ENCODE assay signal across 23 mouse cellular contexts in the genomic region with DNA sequence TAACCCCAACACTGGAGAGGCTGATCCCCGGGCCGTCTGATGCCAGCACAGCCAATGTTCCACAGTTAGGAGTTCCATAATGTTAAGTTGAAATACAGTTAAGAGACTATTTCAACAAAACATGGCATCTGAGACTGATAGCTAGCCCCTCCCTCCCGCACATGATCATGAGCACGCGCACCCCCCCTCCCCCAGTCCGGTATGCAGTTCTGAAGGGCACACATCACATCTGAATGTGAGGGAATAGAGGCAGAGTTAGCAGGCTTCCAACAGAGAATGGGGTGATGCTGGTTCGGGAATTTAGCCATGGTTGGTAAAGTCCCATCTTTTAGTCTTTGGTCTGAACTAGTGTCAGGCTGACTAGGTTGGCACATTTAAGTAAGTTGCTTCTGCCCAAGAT.
DNase-seq lines count a peak whose midpoint lies in the region; ATAC-seq and TF ChIP-seq lines count a peak whose summit lies in the region.
"Had no signal": no experiment of that assay in that cellular context is flagged by ENCODE, and none has a peak within 500 bp of the region (broad histone marks: within the 10 kb centered on the region; RNA-seq: fewer than 3 reads in every experiment).

No protein-coding gene starts in this region.

- no peak for TF ChIP-seq CTCF in left cerebral cortex, adult 2 months (IDR thresholded peaks at IDR 0.05)

- DNase-seq in left cerebral cortex, adult 2 months (ENCODE audit: extremely low spot score in 1 of 2, low spot score in 2 of 2): no peak
- DNase-seq in left cerebral cortex, postnatal 4 days: no peak
- DNase-seq in Muller cell, postnatal 12 days (ENCODE audit: inconsistent ontology term): peak; percentile 29
- DNase-seq in R1 (ENCODE audit: low read depth, low spot score) (peak; percentile 58), ZHBTc4 (ENCODE audit: low read depth, low spot score) (peak; percentile 71)
- no peak for DNase-seq in urinary bladder, postnatal 4 days (ENCODE audit: low spot score in 2 of 2)
- DNase-seq in right cerebral cortex, postnatal 10 days (ENCODE audit: low spot score in 2 of 2): no peak
- DNase-seq: adrenal gland, adult 2 months; adrenal gland, adult 8-10 months; adrenal gland, postnatal 10 days; adrenal gland, postnatal 14 days; adrenal gland, postnatal 25 days; adrenal gland, postnatal 36 days; B cell, adult 2 months; cerebellum, adult 11 months; cerebellum, adult 11-12 months; cerebellum, adult 18-20 months; cerebellum, adult 2 months; cerebellum, adult 8-10 months; cerebellum, adult 9-10 months had no signal

- no peak for ATAC-seq in CD4-positive, CD25-positive, alpha-beta regulatory T cell, adult 4 months
- ATAC-seq: activated CD4-positive, CD25-positive, alpha-beta regulatory T cell, adult 4 months; Patski had no signal

- intact Hi-C loops in left cerebral cortex, adult 2 months (cut with DNase I): no loop called here
- intact Hi-C loops in left cerebral cortex, postnatal 4 days (cut with DNase I): no loop called here

- no peak overlapping the region for H3K4me3 ChIP-seq in left cerebral cortex, adult 2 months

- peak overlapping the region; percentile 63; the same call in 1 of the 2 replicates for H3K27ac ChIP-seq in left cerebral cortex, adult 2 months

Comparison
In these comparisons a context has a peak if more than half of its experiments do, and no peak if none do; other contexts are left out.
1. DNase-seq: peak in Muller cell, postnatal 12 days (single experiment), R1 (single experiment) and ZHBTc4 (single experiment); none in left cerebral cortex, adult 2 months (0 of 2), left cerebral cortex, postnatal 4 days (single experiment), urinary bladder, postnatal 4 days (0 of 2) and right cerebral cortex, postnatal 10 days (0 of 2).